Mouse (Mus musculus) MEL (cell line): ENCODE results near the gene Pcbp4. TPM values are rescaled to one million over a fixed set of nuclear protein-coding genes. Genes with fewer than 3 reads are reported as not detected.

Experiments used
- DNase-seq: peaks from one replicate; pipeline ENCODE4 v3.0.0; 2011; ENCODE audit warnings: low read depth, low spot score
- H3K27ac ChIP-seq: 2 replicates; pipeline ENCODE4 v1.5.1; 2012; ENCODE audit warnings: low read depth, mild to moderate bottlenecking, control low read depth, low read length, moderate library complexity; ENCODE audit not compliant: control insufficient read depth
- H3K27me3 ChIP-seq, 2 experiments: fragments of 150-350 bp in 1 of 2; sonication (generic) in 1 of 2; 2 replicates each; pipeline ENCODE4 v1.6.1; 2012; ENCODE audit warnings: low read length in 2 of 2, mild to moderate bottlenecking in 2 of 2, improper control_type of control experiment in 1 of 2, moderate library complexity in 1 of 2; ENCODE audit not compliant: insufficient read depth in 2 of 2, control insufficient read depth in 1 of 2
- H3K36me3 ChIP-seq, 2 experiments: 2 replicates each; pipeline ENCODE4 v1.6.1; 2012 to 2014; ENCODE audit warnings: low read length in 2 of 2, improper control_type of control experiment in 1 of 2, inconsistent platforms in 1 of 2, mild to moderate bottlenecking in 1 of 2; ENCODE audit not compliant: insufficient read depth in 2 of 2, control insufficient read depth in 1 of 2
- H3K4me1 ChIP-seq, 2 experiments: fragments of 150-350 bp in 1 of 2; sonication (generic) in 1 of 2; 2 replicates each; pipeline ENCODE4 v1.6.1; 2012; ENCODE audit warnings: low read length in 2 of 2, improper control_type of control experiment in 1 of 2, mild to moderate bottlenecking in 1 of 2; ENCODE audit not compliant: insufficient read depth in 2 of 2, control insufficient read depth in 1 of 2
- H3K4me3 ChIP-seq, 2 experiments: fragments of 150-350 bp in 1 of 2; sonication (generic) in 1 of 2; 2 replicates each; pipeline ENCODE4 v1.5.1; 2012; ENCODE audit warnings: low read depth in 2 of 2, low read length in 2 of 2, mild to moderate bottlenecking in 2 of 2, moderate library complexity in 2 of 2, control low read depth in 1 of 2, improper control_type of control experiment in 1 of 2; ENCODE audit not compliant: control insufficient read depth in 1 of 2, insufficient read depth in 1 of 2
- H3K79me2 ChIP-seq: 2 replicates; pipeline ENCODE4 v1.6.1; 2012; ENCODE audit warnings: mild to moderate bottlenecking, low read length, moderate library complexity; ENCODE audit not compliant: control insufficient read depth, poor library complexity, insufficient read depth
- H3K9ac ChIP-seq: 2 replicates; pipeline ENCODE4 v1.6.1; 2012; ENCODE audit warnings: low read depth, mild to moderate bottlenecking, control low read depth, low read length, moderate library complexity; ENCODE audit not compliant: control insufficient read depth, poor library complexity, severe bottlenecking
- H3K9me3 ChIP-seq: fragments of 150-350 bp; sonication (generic); replicated peaks from 2 replicates; pipeline ENCODE4 v1.6.1; 2012; ENCODE audit warnings: mild to moderate bottlenecking, low read length, improper control_type of control experiment, moderate library complexity; ENCODE audit not compliant: insufficient read depth
- CHD1 ChIP-seq: IDR thresholded peaks from 2 replicates; pipeline ENCODE4 v1.6.1; 2012; ENCODE audit warnings: low read depth, mild to moderate bottlenecking, inconsistent platforms, low read length, improper control_type of control experiment
- CHD2 ChIP-seq: IDR thresholded peaks from 2 replicates; pipeline ENCODE4 v1.6.1; 2011; ENCODE audit warnings: low read length, improper control_type of control experiment
- ELF1 ChIP-seq: IDR thresholded peaks from 2 replicates; pipeline ENCODE4 v1.6.1; 2014; ENCODE audit warnings: low read depth, mild to moderate bottlenecking, inconsistent platforms, low read length, improper control_type of control experiment, moderate library complexity
- EP300 ChIP-seq, 2 experiments: IDR thresholded peaks; 2 replicates each; pipeline ENCODE4 v1.6.1; 2011; ENCODE audit warnings: improper control_type of control experiment in 2 of 2, low read length in 2 of 2, low read depth in 1 of 2, mild to moderate bottlenecking in 1 of 2
- ETS1 ChIP-seq: IDR thresholded peaks from 2 replicates; pipeline ENCODE4 v1.6.1; 2012; ENCODE audit warnings: low read depth, mild to moderate bottlenecking, inconsistent platforms, low read length, improper control_type of control experiment, moderate library complexity
- GABPA ChIP-seq: IDR thresholded peaks from 2 replicates; pipeline ENCODE4 v1.6.1; 2012; ENCODE audit warnings: low read depth, mild to moderate bottlenecking, inconsistent platforms, low read length, improper control_type of control experiment, moderate library complexity
- GATA1 ChIP-seq: IDR thresholded peaks from 2 replicates; pipeline ENCODE4 v1.6.1; 2011; ENCODE audit warnings: low read depth, low read length, improper control_type of control experiment
- KAT2A ChIP-seq: conservative IDR thresholded peaks from 2 replicates; pipeline ENCODE4 v1.6.1; 2012; ENCODE audit warnings: low read depth, low read length, improper control_type of control experiment, inconsistent platforms
- MAFK ChIP-seq: IDR thresholded peaks from 2 replicates; pipeline ENCODE4 v1.6.1; 2011; ENCODE audit warnings: low read depth, mild to moderate bottlenecking, low read length, improper control_type of control experiment, borderline replicate concordance
- MAX ChIP-seq: IDR thresholded peaks from 2 replicates; pipeline ENCODE4 v1.6.1; 2011; ENCODE audit warnings: low read length, improper control_type of control experiment
- MEF2A ChIP-seq: IDR thresholded peaks from 2 replicates; pipeline ENCODE4 v1.6.1; 2014; ENCODE audit warnings: low read depth, mild to moderate bottlenecking, inconsistent platforms, low read length, improper control_type of control experiment; ENCODE audit not compliant: poor library complexity, insufficient replicate concordance, severe bottlenecking; ENCODE audit errors: extremely low read depth
- MXI1 ChIP-seq: IDR thresholded peaks from 2 replicates; pipeline ENCODE4 v1.6.1; 2011; ENCODE audit warnings: mild to moderate bottlenecking, low read depth, low read length, improper control_type of control experiment
- MYB ChIP-seq: IDR thresholded peaks from 2 replicates; pipeline ENCODE4 v1.6.1; 2011; ENCODE audit warnings: mild to moderate bottlenecking, low read depth, low read length, improper control_type of control experiment
- MYC ChIP-seq: IDR thresholded peaks from 2 replicates; pipeline ENCODE4 v1.6.1; 2011; ENCODE audit warnings: low read depth, mild to moderate bottlenecking, low read length, improper control_type of control experiment, moderate library complexity
- NELFE ChIP-seq: IDR thresholded peaks from 2 replicates; pipeline ENCODE4 v1.6.1; 2011; ENCODE audit warnings: low read depth, low read length, improper control_type of control experiment
- POLR2AphosphoS2 ChIP-seq: IDR thresholded peaks from 2 replicates; pipeline ENCODE4 v1.6.1; 2011; ENCODE audit warnings: low read length, improper control_type of control experiment
- POLR2AphosphoS5 ChIP-seq: IDR thresholded peaks from 2 replicates; pipeline ENCODE4 v1.6.1; 2012; ENCODE audit warnings: low read depth, borderline replicate concordance, mild to moderate bottlenecking, inconsistent platforms, low read length, moderate library complexity, mixed read lengths
- RCOR1 ChIP-seq: IDR thresholded peaks from 2 replicates; pipeline ENCODE4 v1.6.1; 2012; ENCODE audit warnings: low read depth, mild to moderate bottlenecking, inconsistent platforms, low read length, improper control_type of control experiment
- SMC3 ChIP-seq: IDR thresholded peaks from 2 replicates; pipeline ENCODE4 v1.6.1; 2011; ENCODE audit warnings: low read depth, low read length, improper control_type of control experiment
- TAL1 ChIP-seq: IDR thresholded peaks from 2 replicates; pipeline ENCODE4 v1.6.1; 2012; ENCODE audit warnings: mild to moderate bottlenecking, inconsistent platforms, low read length, moderate library complexity, mixed read lengths
- TBP ChIP-seq: IDR thresholded peaks from 2 replicates; pipeline ENCODE4 v1.8.0; 2011; ENCODE audit warnings: low read depth, low read length, improper control_type of control experiment
- TCF12 ChIP-seq: IDR thresholded peaks from 2 replicates; pipeline ENCODE4 v1.6.1; 2014; ENCODE audit warnings: low read depth, mild to moderate bottlenecking, inconsistent platforms, low read length, improper control_type of control experiment, moderate library complexity
- UBTF ChIP-seq: IDR thresholded peaks from 2 replicates; pipeline ENCODE4 v1.6.1; 2012; ENCODE audit warnings: low read depth, mild to moderate bottlenecking, inconsistent platforms, low read length, improper control_type of control experiment, moderate library complexity, borderline replicate concordance; ENCODE audit not compliant: insufficient read depth
- USF1 ChIP-seq: IDR thresholded peaks from 2 replicates; pipeline ENCODE4 v1.6.1; 2014; ENCODE audit warnings: low read depth, mild to moderate bottlenecking, inconsistent platforms, low read length, improper control_type of control experiment, moderate library complexity
- ZC3H11A ChIP-seq: IDR thresholded peaks from 2 replicates; pipeline ENCODE4 v1.6.1; 2012; ENCODE audit warnings: low read depth, mild to moderate bottlenecking, inconsistent platforms, low read length, improper control_type of control experiment
- ZKSCAN1 ChIP-seq: IDR thresholded peaks from 2 replicates; pipeline ENCODE4 v1.6.1; 2012; ENCODE audit warnings: low read depth, mild to moderate bottlenecking, inconsistent platforms, low read length, improper control_type of control experiment, moderate library complexity
- ZNF384 ChIP-seq: IDR thresholded peaks from 2 replicates; pipeline ENCODE4 v1.6.1; 2012; ENCODE audit warnings: low read depth, mild to moderate bottlenecking, inconsistent platforms, low read length, improper control_type of control experiment
- polyA plus RNA-seq, 2 experiments: library from polyadenylated mRNA; stranded (reverse) in 1 of 2; unstranded in 1 of 2; fragments of >175 nt in 1 of 2; fragments of >200 nt in 1 of 2; gene quantifications; 2 replicates each; pipeline versions ENCODE4 v1.2.1 to v1.2.4; 2012; ENCODE audit warnings: low replicate concordance in 2 of 2, low read depth in 1 of 2; ENCODE audit not compliant: insufficient read length in 2 of 2, insufficient read depth in 1 of 2, missing spikeins in 1 of 2
- total RNA-seq: library from RNA; depleted of rRNA; stranded (reverse); fragments of 300-350 nt; gene quantifications from 2 replicates; pipeline ENCODE4 v1.2.3, GENCODE M21; 2012

The Pcbp4 gene
- total and polyA plus RNA-seq, 3 experiments: 7.7 to 36.6 TPM; not detected in 1

GRCm38 (mm10) chr9:106504246-106504645 is 51.2 kb downstream of the Pcbp4 start:
- TF ChIP-seq ETS1 (no peak), POLR2AphosphoS5 (no peak), GATA1 (no peak), MYB (no peak), ZC3H11A (no peak), ZKSCAN1 (no peak), TBP (no peak), USF1 (no peak), MXI1 (no peak), TCF12 (no peak), MAFK (no peak), POLR2AphosphoS2 (no peak), TAL1 (no peak), ZNF384 (no peak), MYC (no peak), ELF1 (no peak)
- H3K27ac ChIP-seq: no peak overlapping the region
- peaks cover 0 to 3% of the 10 kb centered on the region in 2 experiments; a peak in 2 of 4 replicates for H3K27me3 ChIP-seq
- H3K36me3 ChIP-seq: no peaks in the 10 kb centered on the region
- no peaks in the 10 kb centered on the region for H3K79me2 ChIP-seq
- H3K9ac ChIP-seq: no peak overlapping the region
- peak; percentile 41 for DNase-seq
- no peaks in the 10 kb centered on the region for H3K9me3 ChIP-seq
- no peaks in the 10 kb centered on the region for H3K4me1 ChIP-seq
- no peak overlapping the region for H3K4me3 ChIP-seq

GRCm38 (mm10) chr9:106509356-106509755 is 56.3 kb downstream of the Pcbp4 start:
- no peaks in the 10 kb centered on the region for H3K79me2 ChIP-seq
- H3K4me3 ChIP-seq: no peak overlapping the region
- peaks cover 0 to 5% of the 10 kb centered on the region in 2 experiments; a peak in 2 of 4 replicates for H3K36me3 ChIP-seq
- TF ChIP-seq CHD2 (no peak), ZKSCAN1 (no peak), MAX (no peak), TCF12 (no peak), NELFE (no peak), MYB (no peak), POLR2AphosphoS2 (no peak), RCOR1 (no peak), ZNF384 (no peak), SMC3 (no peak), EP300 (IDR thresholded peaks at IDR 0.05; ENCODE audit: low read depth in 1 of 2, low read length in 2 of 2) (no peak), UBTF (no peak), ELF1 (no peak), MEF2A (no peak), TBP (no peak), GABPA (no peak), TAL1 (no peak), KAT2A (no peak), CHD1 (no peak)
- no peak overlapping the region for H3K9ac ChIP-seq
- H3K9me3 ChIP-seq: no peaks in the 10 kb centered on the region
- H3K27ac ChIP-seq: no peak overlapping the region
- peaks cover 3% of the 10 kb centered on the region in 2 experiments; a peak in 2 of 4 replicates for H3K27me3 ChIP-seq
- peaks cover 0 to 9% of the 10 kb centered on the region in 2 experiments; a peak in 2 of 4 replicates for H3K4me1 ChIP-seq
- DNase-seq: no peak
